Mouse (Mus musculus) heart, embryonic 12.5 days (tissue): Measurements from ENCODE around the gene Hps6. TPM values are rescaled to one million over a fixed set of nuclear protein-coding genes. Genes with fewer than 3 reads are reported as not detected.
"Not testable (repeated sequence)": the region's sequence is repeated elsewhere in the genome, so short reads cannot be mapped to it uniquely, and the experiment has no call there.

Experiments used
- ATAC-seq: fragments of 200-750 bp; cut with Nextera tagmentation; 2 replicates; pipeline ENCODE4 v1.8.0; 2017; ENCODE audit warnings: moderate TSS enrichment, moderate library complexity; ENCODE audit not compliant: insufficient number of reproducible peaks, low FRiP score
- H3K27ac ChIP-seq: fragments of 300-500 bp; sonication (generic); 2 replicates; pipeline ENCODE4 v1.5.1; 2016; ENCODE audit warnings: mild to moderate bottlenecking, moderate library complexity; ENCODE audit not compliant: poor library complexity, severe bottlenecking
- H3K27me3 ChIP-seq: fragments of 300-500 bp; sonication (generic); replicated peaks from 2 replicates; pipeline ENCODE4 v1.6.1; 2016; ENCODE audit warnings: mild to moderate bottlenecking, moderate library complexity
- H3K36me3 ChIP-seq: fragments of 300-500 bp; sonication (generic); 2 replicates; pipeline ENCODE4 v1.6.1; 2016; ENCODE audit warnings: mild to moderate bottlenecking, moderate library complexity
- H3K4me1 ChIP-seq: fragments of 300-500 bp; sonication (generic); replicated peaks from 2 replicates; pipeline ENCODE4 v1.6.1; 2016; ENCODE audit warnings: mild to moderate bottlenecking
- H3K4me2 ChIP-seq: fragments of 300-500 bp; sonication (generic); 2 replicates; pipeline ENCODE4 v1.6.1; 2016; ENCODE audit warnings: mild to moderate bottlenecking, moderate library complexity
- H3K4me3 ChIP-seq: fragments of 300-500 bp; sonication (generic); 2 replicates; pipeline ENCODE4 v1.5.1; 2016; ENCODE audit warnings: mild to moderate bottlenecking
- H3K9ac ChIP-seq: fragments of 300-500 bp; sonication (generic); 2 replicates; pipeline ENCODE4 v1.6.1; 2016; ENCODE audit warnings: mild to moderate bottlenecking, moderate library complexity
- H3K9me3 ChIP-seq: fragments of 300-500 bp; sonication (generic); replicated peaks from 2 replicates; pipeline ENCODE4 v1.6.1; 2016; ENCODE audit warnings: mild to moderate bottlenecking, moderate library complexity
- WGBS: fragments of 180-500 bp; shearing (Covaris S2); methylation state at CpG from one replicate; pipeline ENCODE4 v1.1.7; 2016; 5-methylcytosine and 5-hydroxymethylcytosine counted together
- polyA plus RNA-seq: library from polyadenylated mRNA; unstranded; fragments of >200 nt; fragmentation: Nextera tagmentation; extraction: Ambion mirVana; gene quantifications from 2 replicates; pipeline ENCODE4 v1.2.1, GENCODE M21; 2016

The Hps6 gene
- polyA plus RNA-seq = 6.6 and 7.3 TPM in 2 replicates

- Histone ChIP-seq H3K27me3 (no peaks in the 10 kb centered on the region), H3K4me3 (peak within 1 kb of the TSS; percentile 71), H3K9me3 (no peaks in the 10 kb centered on the region), H3K9ac (peak within 1 kb of the TSS; percentile 88), H3K27ac (peak within 1 kb of the TSS; percentile 28; the same call in 1 of the 2 replicates), H3K4me2 (peak within 1 kb of the TSS; percentile 95), H3K36me3 (peaks cover 15% of the 10 kb centered on the region), H3K4me1 (peaks cover 16% of the 10 kb centered on the region)
- ATAC-seq = peak; percentile 93
- under 1% methylated on average over 68 of the region's 70 CpGs for WGBS
These were observed at the start of gene Hps6 for GRCm38 (mm10) chr19:46003371-46004226. Gene Hps6, plus strand, starts transcription at chr19:46003508.

- ATAC-seq = no peak
- no peaks in the 10 kb centered on the region for H3K4me1 ChIP-seq
- 86% methylated on average over 7 of the region's 7 CpGs for WGBS
These were observed 46.6 kb upstream of the Hps6 start for GRCm38 (mm10) chr19:45956736-45957135.

GRCm38 (mm10) chr19:45960770-45961169 is 42.5 kb upstream of the Hps6 start:
- Histone ChIP-seq H3K9me3 (no peaks in the 10 kb centered on the region), H3K4me1 (no peaks in the 10 kb centered on the region), H3K4me3 (no peak overlapping the region), H3K4me2 (no peak overlapping the region), H3K27me3 (no peaks in the 10 kb centered on the region), H3K27ac (no peak overlapping the region), H3K9ac (no peak overlapping the region), H3K36me3 (peaks cover 69% of the 10 kb centered on the region)
- WGBS = 50% methylated on average over 5 of the region's 5 CpGs
- no peak for ATAC-seq

More at GRCm38 (mm10) chr19:45956736-45957135, 46.6 kb upstream of the Hps6 start:
- H3K9ac ChIP-seq = no peak overlapping the region
- H3K36me3 ChIP-seq = peaks cover 57% of the 10 kb centered on the region
- H3K4me2 ChIP-seq = no peak overlapping the region
- no peaks in the 10 kb centered on the region for H3K27me3 ChIP-seq
- no peak overlapping the region for H3K4me3 ChIP-seq
- H3K9me3 ChIP-seq = no peaks in the 10 kb centered on the region
- no peak overlapping the region for H3K27ac ChIP-seq

GRCm38 (mm10) chr19:45984379-45984778 is 18.9 kb upstream of the Hps6 start:
- Histone ChIP-seq H3K4me2 (no peak overlapping the region), H3K27me3 (no peaks in the 10 kb centered on the region), H3K4me1 (no peaks in the 10 kb centered on the region), H3K36me3 (peaks cover 22% of the 10 kb centered on the region; the same call in 1 of the 2 replicates), H3K27ac (no peak overlapping the region), H3K9me3 (no peaks in the 10 kb centered on the region), H3K9ac (no peak overlapping the region), H3K4me3 (no peak overlapping the region)
- ATAC-seq = no peak

- no peak overlapping the region for H3K4me3 ChIP-seq
- H3K27ac ChIP-seq = no peak overlapping the region
- H3K36me3 ChIP-seq = peaks cover 10% of the 10 kb centered on the region; the same call in 1 of the 2 replicates
- no peak overlapping the region for H3K4me2 ChIP-seq
- no peaks in the 10 kb centered on the region for H3K9me3 ChIP-seq
- ATAC-seq = no peak
- 90% methylated on average over 3 of the region's 3 CpGs for WGBS
- no peaks in the 10 kb centered on the region for H3K27me3 ChIP-seq
- no peaks in the 10 kb centered on the region for H3K4me1 ChIP-seq
- no peak overlapping the region for H3K9ac ChIP-seq
These were observed 15.1 kb upstream of the Hps6 start for GRCm38 (mm10) chr19:45988238-45988637.

GRCm38 (mm10) chr19:45991171-45991570 is 12.1 kb upstream of the Hps6 start:
- Histone ChIP-seq H3K4me1 (no peaks in the 10 kb centered on the region), H3K4me2 (no peak overlapping the region), H3K36me3 (peaks cover 26% of the 10 kb centered on the region), H3K4me3 (no peak overlapping the region), H3K9ac (no peak overlapping the region), H3K27ac (no peak overlapping the region), H3K27me3 (no peaks in the 10 kb centered on the region), H3K9me3 (peaks cover 3% of the 10 kb centered on the region; the same call in 1 of the 2 replicates)
- no peak for ATAC-seq
- WGBS = 94% methylated on average over 3 of the region's 3 CpGs

GRCm38 (mm10) chr19:45993441-45993840 is 9.9 kb upstream of the Hps6 start:
- whole genome bisulfite sequencing = 83% methylated on average over 6 of the region's 6 CpGs

GRCm38 (mm10) chr19:45993981-45994737 is 9.1 kb upstream of the Hps6 start:
- H3K9ac ChIP-seq = no peak overlapping the region
- WGBS = 92% methylated on average over 13 of the region's 13 CpGs

More at GRCm38 (mm10) chr19:45993441-45993840, 9.9 kb upstream of the Hps6 start:
- H3K4me3 ChIP-seq, H3K4me2 ChIP-seq, ATAC-seq, H3K9ac ChIP-seq, H3K9me3 ChIP-seq, H3K27ac ChIP-seq, H3K27me3 ChIP-seq, H3K4me1 ChIP-seq: not testable (repeated sequence)
- H3K36me3 ChIP-seq = peaks cover 18% of the 10 kb centered on the region

GRCm38 (mm10) chr19:45997365-45997764 is 5.9 kb upstream of the Hps6 start:
- 62% methylated on average over 5 of the region's 5 CpGs for whole genome bisulfite sequencing
- peaks cover 16% of the 10 kb centered on the region for H3K36me3 ChIP-seq
- ATAC-seq = no peak
- no peaks in the 10 kb centered on the region for H3K27me3 ChIP-seq
- H3K9ac ChIP-seq = peak overlapping the region; percentile 79
- H3K4me2 ChIP-seq = peak overlapping the region; percentile 71
- 0 out of 2 replicates have a peak, but pooled peaks cover 2% of the 10 kb centered on the region for H3K4me1 ChIP-seq
- H3K9me3 ChIP-seq = peaks cover 3% of the 10 kb centered on the region; the same call in 1 of the 2 replicates
- H3K27ac ChIP-seq = no peak overlapping the region
- H3K4me3 ChIP-seq = peak overlapping the region; percentile 88

More at GRCm38 (mm10) chr19:45993981-45994737, 9.1 kb upstream of the Hps6 start:
- no peak overlapping the region for H3K4me2 ChIP-seq
- H3K4me3 ChIP-seq = no peak overlapping the region
- H3K9me3 ChIP-seq = peaks cover 3% of the 10 kb centered on the region; the same call in 1 of the 2 replicates
- 0 out of 2 replicates have a peak, but pooled peaks cover 2% of the 10 kb centered on the region for H3K4me1 ChIP-seq
- H3K27me3 ChIP-seq = no peaks in the 10 kb centered on the region
- H3K27ac ChIP-seq = no peak overlapping the region
- ATAC-seq = no peak
- H3K36me3 ChIP-seq = peaks cover 16% of the 10 kb centered on the region

GRCm38 (mm10) chr19:45997785-45998693 is 5.3 kb upstream of the Hps6 start, which contains the start of gene Armh3:
Gene Armh3, minus strand, starts transcription at chr19:45998488.
- peak within 1 kb of the TSS; percentile 88 for H3K4me3 ChIP-seq
- ATAC-seq = peak; percentile 97
- WGBS = 1% methylated on average over 73 of the region's 76 CpGs
- no peaks in the 10 kb centered on the region for H3K27me3 ChIP-seq
- peak within 1 kb of the TSS; percentile 93 for H3K27ac ChIP-seq
- H3K4me1 ChIP-seq = 0 out of 2 replicates have a peak, but pooled peaks cover 2% of the 10 kb centered on the region
- peak within 1 kb of the TSS; percentile 71 for H3K4me2 ChIP-seq
- H3K36me3 ChIP-seq = peaks cover 16% of the 10 kb centered on the region
- H3K9ac ChIP-seq = peak within 1 kb of the TSS; percentile 79
- H3K9me3 ChIP-seq = peaks cover 3% of the 10 kb centered on the region; the same call in 1 of the 2 replicates
